Mouse (Mus musculus): ENCODE data around the gene Gm15093. TPM values are rescaled to one million over a fixed set of nuclear protein-coding genes. Genes with fewer than 3 reads are reported as not detected.

Gm15093 gene
- not detected for polyA plus RNA-seq (2015; fragmentation: Illumina TruSeq; extraction: RNeasy Lipid Tissue Mini Kit (QIAGEN cat#74804); ENCODE audit: insufficient read depth, low replicate concordance)

GRCm38 (mm10) chrX:149272077-149272476 lies at the start of gene Gm15093:
TSS of gene Gm15093 (plus strand) at chrX:149272377.

Other genes starting within 250 kb of the Gm15093 start
- gene Ott, start 198.1 kb upstream of the Gm15093 start, polyA plus RNA-seq (2015; fragmentation: Illumina TruSeq; extraction: RNeasy Lipid Tissue Mini Kit (QIAGEN cat#74804); ENCODE audit: insufficient read depth, low replicate concordance): not detected
- not detected for gene Gm15085, start 175.2 kb downstream of the Gm15093 start, polyA plus RNA-seq (2015; fragmentation: Illumina TruSeq; extraction: RNeasy Lipid Tissue Mini Kit (QIAGEN cat#74804); ENCODE audit: insufficient read depth, low replicate concordance)

Data from spleen, adult 10 weeks (tissue).